Mouse (Mus musculus): Measurements from ENCODE around the gene Pank4.

Gene Pank4

GRCm38 (mm10) chr4:154943323-154944039 lies 20.4 kb upstream of the Pank4 start:
- no peak for DNase-seq (ENCODE audit: low read depth, low spot score)

- peak; percentile 92 for DNase-seq (ENCODE audit: low read depth, low spot score)
Observed at GRCm38 (mm10) chr4:154944121-154944590, 19.8 kb upstream of the Pank4 start.

- peak; percentile 78 for DNase-seq (ENCODE audit: low read depth, low spot score)
Observed at GRCm38 (mm10) chr4:154946319-154946718, 17.6 kb upstream of the Pank4 start.

- no peak for DNase-seq (ENCODE audit: low read depth, low spot score)
Observed at GRCm38 (mm10) chr4:154948066-154948939, 15.6 kb upstream of the Pank4 start.

GRCm38 (mm10) chr4:154948940-154949588 lies 14.9 kb upstream of the Pank4 start:
- DNase-seq (ENCODE audit: low read depth, low spot score), result no peak

- no peak for DNase-seq (ENCODE audit: low read depth, low spot score)
Observed at GRCm38 (mm10) chr4:154949589-154949982, 14.3 kb upstream of the Pank4 start.

GRCm38 (mm10) chr4:154952461-154953241 lies 11.3 kb upstream of the Pank4 start:
- no peak for DNase-seq (ENCODE audit: low read depth, low spot score)

- DNase-seq (ENCODE audit: low read depth, low spot score), result no peak
Observed at GRCm38 (mm10) chr4:154956604-154957003, 7.3 kb upstream of the Pank4 start.

GRCm38 (mm10) chr4:154957289-154957993 lies 6.5 kb upstream of the Pank4 start:
- no peak for DNase-seq (ENCODE audit: low read depth, low spot score)

GRCm38 (mm10) chr4:154958171-154958570 lies 5.8 kb upstream of the Pank4 start:
- peak; percentile 85 for DNase-seq (ENCODE audit: low read depth, low spot score)

- no peak for DNase-seq (ENCODE audit: low read depth, low spot score)
Observed at GRCm38 (mm10) chr4:154958621-154959020, 5.3 kb upstream of the Pank4 start.

- no peak for DNase-seq (ENCODE audit: low read depth, low spot score)
Observed at GRCm38 (mm10) chr4:154960021-154960689, 3.8 kb upstream of the Pank4 start.

- no peak for DNase-seq (ENCODE audit: low read depth, low spot score)
Observed at GRCm38 (mm10) chr4:154960690-154961225, 3.2 kb upstream of the Pank4 start, which contains the start of gene Hes5. Gene Hes5 (plus strand): TSS chr4:154960923.

GRCm38 (mm10) chr4:154961226-154961738 lies 2.6 kb upstream of the Pank4 start:
- no peak for DNase-seq (ENCODE audit: low read depth, low spot score)

GRCm38 (mm10) chr4:154961911-154962310 lies 2.0 kb upstream of the Pank4 start:
- DNase-seq (ENCODE audit: low read depth, low spot score), result no peak

- no peak for DNase-seq (ENCODE audit: low read depth, low spot score)
Observed at GRCm38 (mm10) chr4:154962683-154963082, 1.2 kb upstream of the Pank4 start.

- no peak for DNase-seq (ENCODE audit: low read depth, low spot score)
Observed at GRCm38 (mm10) chr4:154963190-154963836, 610 bp upstream of the Pank4 start.

GRCm38 (mm10) chr4:154964581-154965235 lies 785 bp downstream of the Pank4 start:
- no peak for DNase-seq (ENCODE audit: low read depth, low spot score)

Data from forelimb bud, embryonic 11.5 days (tissue).